Mouse (Mus musculus): Measurements from ENCODE around the gene Pla2g2c. TPM values are rescaled to one million over a fixed set of nuclear protein-coding genes. Genes with fewer than 3 reads are reported as not detected.

Pla2g2c gene
- polyA plus RNA-seq, 1 experiment from 2014 or later: 0.52 TPM

DNA sequence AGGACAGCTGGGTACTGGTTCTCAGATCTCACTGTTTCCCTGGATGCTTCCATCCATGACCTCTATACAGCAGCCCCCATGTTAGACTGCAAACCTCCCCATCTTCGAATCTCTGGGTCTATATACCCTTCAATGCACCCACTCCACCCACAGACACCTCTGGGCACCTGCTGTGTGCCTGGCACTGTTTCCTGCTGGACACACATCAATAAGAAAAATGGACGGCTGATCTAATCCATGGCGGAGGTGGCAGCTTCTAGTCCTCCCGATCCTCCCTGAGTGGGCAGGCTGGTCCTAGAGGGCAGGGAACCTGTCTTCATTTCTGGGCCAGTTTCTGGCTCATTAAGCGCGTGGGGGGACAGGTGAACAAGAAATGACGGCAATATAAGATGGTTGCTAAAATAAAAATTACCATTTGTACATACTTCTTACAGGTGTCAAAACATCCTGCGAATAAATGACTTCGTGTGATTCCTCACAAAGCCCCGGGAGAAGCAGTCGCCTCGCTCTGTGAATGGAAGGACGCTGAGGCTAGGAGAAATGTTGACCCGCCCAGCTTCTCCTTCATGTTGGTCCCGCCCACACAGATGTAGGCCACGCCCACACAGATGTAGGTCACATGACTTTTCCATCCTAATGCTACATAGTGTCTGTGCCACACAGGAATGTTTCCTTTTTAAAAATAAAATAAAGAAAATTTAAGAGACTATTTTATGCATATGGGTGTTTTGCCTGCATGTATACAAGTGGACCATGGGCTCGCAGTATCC lies 13.4 kb upstream of the Pla2g2c start:
- H3K4me1 ChIP-seq: peaks cover 4% of the 10 kb centered on the region; the same call in 1 of the 2 replicates
- no peaks in the 10 kb centered on the region for H3K9me3 ChIP-seq
- 70% methylated on average over 17 of the region's 17 CpGs for WGBS
- no peak for DNase-seq (ENCODE audit: low spot score)
- H3K27ac ChIP-seq (replicated peaks): no peak overlapping the region
- H3K27me3 ChIP-seq (replicated peaks; ENCODE audit: low read depth, poor library complexity, severe bottlenecking): no peaks in the 10 kb centered on the region
- H3K36me3 ChIP-seq (replicated peaks): no peaks in the 10 kb centered on the region
- no peak overlapping the region for H3K4me3 ChIP-seq

GRCm38 (mm10) chr4:138712096-138712495 lies 12.5 kb upstream of the Pla2g2c start:
- no peaks in the 10 kb centered on the region for H3K36me3 ChIP-seq (replicated peaks)
- no peaks in the 10 kb centered on the region for H3K27me3 ChIP-seq (replicated peaks; ENCODE audit: low read depth, poor library complexity, severe bottlenecking)
- 84% methylated on average over 11 of the region's 11 CpGs for WGBS
- DNase-seq (ENCODE audit: low spot score): no peak
- no peak overlapping the region for H3K27ac ChIP-seq (replicated peaks)
- no peak overlapping the region for H3K4me3 ChIP-seq
- H3K4me1 ChIP-seq: peaks cover 4% of the 10 kb centered on the region; the same call in 1 of the 2 replicates
- H3K9me3 ChIP-seq: no peaks in the 10 kb centered on the region

DNA sequence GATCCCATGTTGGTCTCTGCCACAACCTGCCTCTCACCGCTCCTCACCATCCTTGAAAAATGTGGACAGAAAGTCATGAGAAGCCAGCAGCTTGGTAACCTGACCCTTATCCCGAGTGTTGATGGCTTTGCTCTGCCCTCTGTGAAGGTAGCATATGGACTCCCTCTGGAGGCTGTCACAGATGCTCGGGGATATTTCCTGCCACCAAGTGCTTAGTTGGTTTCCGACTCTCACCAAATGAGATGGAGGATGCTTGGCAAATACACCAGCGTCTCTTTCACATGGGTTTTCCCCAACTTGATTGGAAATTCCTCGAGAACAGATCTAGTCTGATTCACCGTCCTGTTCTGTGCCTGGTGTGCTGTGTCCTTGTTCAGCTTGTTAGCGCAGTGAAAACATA lies 12.0 kb upstream of the Pla2g2c start:
- DNase-seq (ENCODE audit: low spot score): no peak
- Histone ChIP-seq H3K4me3 (no peak overlapping the region), H3K27ac (replicated peaks) (no peak overlapping the region), H3K36me3 (replicated peaks) (no peaks in the 10 kb centered on the region), H3K4me1 (peaks cover 4% of the 10 kb centered on the region; the same call in 1 of the 2 replicates), H3K9me3 (no peaks in the 10 kb centered on the region), H3K27me3 (replicated peaks; ENCODE audit: low read depth, poor library complexity, severe bottlenecking) (no peaks in the 10 kb centered on the region)
- WGBS: 80% methylated on average over 8 of the region's 8 CpGs

DNA sequence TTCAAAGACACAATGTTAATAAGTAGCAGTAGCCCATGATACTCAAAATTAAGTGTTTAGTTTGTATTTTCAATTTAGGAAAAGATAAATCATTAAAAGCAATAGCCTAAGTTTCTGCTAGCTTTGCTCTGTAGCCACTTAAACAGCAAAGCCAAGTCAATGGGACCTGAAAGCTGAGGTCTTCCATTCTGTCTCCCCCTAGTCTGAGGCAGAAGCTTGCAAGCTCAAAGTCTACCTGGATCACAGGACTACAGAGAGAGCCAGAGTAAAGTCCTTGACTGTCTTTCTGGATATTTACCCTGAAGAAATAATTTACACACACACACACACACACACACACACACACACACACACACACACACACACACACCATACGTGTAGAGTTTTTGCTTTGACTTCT lies 10.4 kb upstream of the Pla2g2c start:
- Histone ChIP-seq H3K4me3 (no peak overlapping the region), H3K27me3 (replicated peaks; ENCODE audit: low read depth, poor library complexity, severe bottlenecking) (no peaks in the 10 kb centered on the region), H3K27ac (replicated peaks) (no peak overlapping the region), H3K9me3 (no peaks in the 10 kb centered on the region), H3K4me1 (peaks cover 4% of the 10 kb centered on the region; the same call in 1 of the 2 replicates), H3K36me3 (replicated peaks) (no peaks in the 10 kb centered on the region)
- DNase-seq (ENCODE audit: low spot score): no peak
- WGBS: 85% methylated on average over 1 of the region's 1 CpGs

DNA sequence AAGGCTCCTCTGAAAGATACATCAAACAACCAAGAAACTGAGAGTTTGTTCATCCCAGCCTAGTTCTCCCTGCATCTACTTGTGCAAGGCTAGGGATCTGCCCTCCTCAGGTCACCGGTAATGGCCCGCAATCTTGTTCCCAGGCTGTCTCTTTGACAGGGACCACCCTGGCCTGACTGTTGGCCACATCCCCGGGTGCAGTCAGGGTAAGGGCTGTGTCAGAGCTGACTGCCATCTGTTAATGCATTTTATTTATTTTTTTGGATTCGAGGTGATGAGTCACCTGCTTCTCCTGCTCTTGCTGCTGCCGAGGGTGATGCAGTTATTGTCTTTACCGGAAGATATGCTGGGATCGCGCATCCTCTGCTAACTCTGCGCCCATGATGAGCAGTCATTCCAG lies 7.9 kb upstream of the Pla2g2c start:
- DNase-seq (ENCODE audit: low spot score): no peak
- Histone ChIP-seq H3K4me1 (0 out of 2 replicates have a peak, but pooled peaks cover 4% of the 10 kb centered on the region), H3K4me3 (no peak overlapping the region), H3K9me3 (no peaks in the 10 kb centered on the region), H3K36me3 (replicated peaks) (no peaks in the 10 kb centered on the region), H3K27me3 (replicated peaks; ENCODE audit: low read depth, poor library complexity, severe bottlenecking) (no peaks in the 10 kb centered on the region), H3K27ac (replicated peaks) (no peak overlapping the region)
- 91% methylated on average over 9 of the region's 9 CpGs for WGBS

DNA sequence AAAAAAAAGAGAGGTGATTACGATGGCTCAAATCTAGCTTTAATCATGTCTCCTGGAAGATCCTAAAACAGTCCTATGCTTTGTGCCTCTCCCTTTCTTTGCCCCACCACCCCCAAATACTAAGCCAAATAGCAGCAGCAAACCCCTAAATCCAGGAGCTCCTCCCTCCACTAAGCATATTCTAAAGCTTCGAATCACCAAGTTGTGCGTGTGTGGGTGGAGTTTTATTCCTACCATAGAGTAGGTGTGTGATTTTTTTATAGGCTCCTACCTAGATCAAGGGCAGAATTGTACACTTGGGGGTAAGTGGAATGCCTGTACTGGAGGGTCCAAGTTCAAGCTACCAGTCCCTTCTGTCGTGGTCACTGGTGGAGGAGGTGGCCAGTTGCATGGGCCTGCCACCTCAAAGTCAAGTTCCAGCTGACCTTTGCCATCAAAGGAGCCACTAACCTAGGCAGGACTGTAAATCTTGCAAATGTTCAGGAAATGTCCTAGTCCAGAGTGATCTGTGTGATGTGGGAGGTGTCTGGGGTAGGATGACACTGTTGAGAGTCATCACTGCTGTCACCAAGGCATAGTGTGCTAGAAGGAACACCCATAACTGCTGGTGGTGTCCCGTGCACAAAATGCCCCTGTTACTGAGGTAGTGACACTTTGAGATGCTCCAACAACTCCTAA lies 5.9 kb upstream of the Pla2g2c start:
- Histone ChIP-seq H3K4me1 (peaks cover under 1% of the 10 kb centered on the region), H3K36me3 (replicated peaks) (no peaks in the 10 kb centered on the region), H3K27ac (replicated peaks) (no peak overlapping the region), H3K4me3 (no peak overlapping the region), H3K9me3 (no peaks in the 10 kb centered on the region), H3K27me3 (replicated peaks; ENCODE audit: low read depth, poor library complexity, severe bottlenecking) (0 out of 2 replicates have a peak, but pooled peaks cover 4% of the 10 kb centered on the region)
- no peak for DNase-seq (ENCODE audit: low spot score)
- 84% methylated on average over 5 of the region's 5 CpGs for WGBS

- Histone ChIP-seq H3K27me3 (replicated peaks; ENCODE audit: low read depth, poor library complexity, severe bottlenecking) (0 out of 2 replicates have a peak, but pooled peaks cover 4% of the 10 kb centered on the region), H3K36me3 (replicated peaks) (no peaks in the 10 kb centered on the region), H3K9me3 (no peaks in the 10 kb centered on the region), H3K4me3 (no peak overlapping the region), H3K27ac (replicated peaks) (no peak overlapping the region), H3K4me1 (peaks cover 6% of the 10 kb centered on the region)
- DNase-seq (ENCODE audit: low spot score): no peak
- 83% methylated on average over 5 of the region's 5 CpGs for WGBS
Observed at GRCm38 (mm10) chr4:138719264-138719596, 5.4 kb upstream of the Pla2g2c start.

- WGBS: 78% methylated on average over 15 of the region's 15 CpGs
- Histone ChIP-seq H3K9me3 (no peaks in the 10 kb centered on the region), H3K36me3 (replicated peaks) (no peaks in the 10 kb centered on the region), H3K27me3 (replicated peaks; ENCODE audit: low read depth, poor library complexity, severe bottlenecking) (0 out of 2 replicates have a peak, but pooled peaks cover 4% of the 10 kb centered on the region), H3K27ac (replicated peaks) (no peak overlapping the region), H3K4me1 (peaks cover 25% of the 10 kb centered on the region), H3K4me3 (no peak overlapping the region)
- no peak for DNase-seq (ENCODE audit: low spot score)
Observed at GRCm38 (mm10) chr4:138723493-138724281, 905 bp upstream of the Pla2g2c start.

DNA sequence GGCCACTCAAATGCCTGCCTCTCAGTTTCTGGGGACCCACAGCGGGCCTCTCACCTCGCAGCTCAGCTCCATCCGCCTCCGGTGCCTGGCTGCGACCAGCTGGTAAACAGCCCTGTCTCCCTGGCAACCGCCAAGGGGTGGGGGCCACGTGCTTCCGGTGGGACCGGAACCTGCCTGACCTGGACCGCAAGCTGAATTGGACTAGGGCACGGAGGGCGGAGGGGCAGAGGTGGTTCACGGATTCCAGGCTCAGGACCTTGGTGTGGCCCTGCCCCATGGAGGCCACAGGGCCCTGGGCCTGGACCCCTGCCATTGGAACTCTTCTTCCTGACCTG lies 502 bp downstream of the Pla2g2c start:
- Histone ChIP-seq H3K36me3 (replicated peaks) (no peaks in the 10 kb centered on the region), H3K27me3 (replicated peaks; ENCODE audit: low read depth, poor library complexity, severe bottlenecking) (0 out of 2 replicates have a peak, but pooled peaks cover 4% of the 10 kb centered on the region), H3K4me1 (peaks cover 32% of the 10 kb centered on the region), H3K4me3 (peak overlapping the region; percentile 54), H3K9me3 (no peaks in the 10 kb centered on the region), H3K27ac (replicated peaks) (peak overlapping the region; percentile 87)
- DNase-seq (ENCODE audit: low spot score): peak; percentile 90
- 2% methylated on average over 13 of the region's 13 CpGs for WGBS

DNA sequence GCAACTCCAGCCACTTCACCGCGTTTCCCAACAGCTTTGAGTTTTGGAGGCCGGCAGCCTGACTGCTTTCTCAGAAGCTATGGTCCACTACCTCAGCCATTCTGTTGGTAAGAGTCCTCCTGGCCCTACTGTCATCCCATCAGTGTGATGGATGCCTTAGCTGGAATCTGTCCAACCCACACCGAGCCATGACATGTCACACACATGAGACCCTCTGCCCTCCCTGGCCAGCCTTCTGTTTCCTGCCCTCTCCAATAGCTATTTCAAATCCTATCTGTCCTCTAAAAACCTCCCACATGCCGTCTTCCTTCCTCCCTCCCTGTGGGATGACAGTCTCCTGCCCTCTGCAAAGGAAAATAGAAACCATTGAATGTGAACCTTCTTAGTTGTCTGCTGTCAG lies 1.2 kb downstream of the Pla2g2c start:
- peaks cover 32% of the 10 kb centered on the region for H3K4me1 ChIP-seq
- WGBS: 79% methylated on average over 5 of the region's 5 CpGs
- peak overlapping the region; percentile 54; the same call in 1 of the 2 replicates for H3K4me3 ChIP-seq
- no peaks in the 10 kb centered on the region for H3K36me3 ChIP-seq (replicated peaks)
- H3K27me3 ChIP-seq (replicated peaks; ENCODE audit: low read depth, poor library complexity, severe bottlenecking): 0 out of 2 replicates have a peak, but pooled peaks cover 4% of the 10 kb centered on the region
- no peaks in the 10 kb centered on the region for H3K9me3 ChIP-seq
- no peak for DNase-seq (ENCODE audit: low spot score)
- peak overlapping the region; percentile 87 for H3K27ac ChIP-seq (replicated peaks)

DNA sequence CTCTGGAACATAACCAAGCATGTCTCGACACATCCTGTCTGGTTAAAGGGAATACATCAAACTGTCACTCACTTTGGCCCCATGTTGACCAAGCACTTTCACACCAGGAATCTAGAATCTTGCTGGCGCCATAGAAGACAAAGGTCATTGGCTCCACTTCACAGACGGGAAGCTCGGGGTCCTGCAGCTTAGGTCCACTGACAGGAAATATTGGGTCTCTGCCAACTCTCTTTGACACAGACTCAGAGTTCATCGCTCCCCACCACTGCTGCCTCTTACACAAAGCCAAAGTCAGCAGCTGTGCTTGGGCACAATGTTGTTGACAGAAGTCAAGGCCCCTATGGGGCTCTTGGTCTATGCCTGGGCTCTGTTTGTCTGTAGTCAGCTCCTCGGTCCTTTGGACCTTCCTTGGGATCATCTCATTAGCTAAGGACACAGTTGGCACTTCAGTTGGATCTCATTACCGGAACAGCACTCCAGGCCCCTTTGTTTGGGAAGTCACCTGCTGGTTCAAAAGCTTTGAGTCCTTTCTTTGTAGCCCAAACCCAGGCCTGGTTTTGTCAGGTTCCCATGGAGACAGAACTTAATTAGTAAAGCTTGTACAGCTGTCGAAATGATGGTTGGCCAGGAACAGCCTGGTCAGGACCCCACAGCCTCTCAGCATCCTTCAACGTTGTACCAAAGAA lies 4.6 kb downstream of the Pla2g2c start:
- peaks cover 29% of the 10 kb centered on the region for H3K4me1 ChIP-seq
- H3K27ac ChIP-seq (replicated peaks): no peak overlapping the region
- no peak for DNase-seq (ENCODE audit: low spot score)

GRCm38 (mm10) chr4:138734105-138734504 lies 9.5 kb downstream of the Pla2g2c start:
- H3K9me3 ChIP-seq: no peaks in the 10 kb centered on the region
- no peak overlapping the region for H3K27ac ChIP-seq (replicated peaks)
- DNase-seq (ENCODE audit: low spot score): no peak
- H3K36me3 ChIP-seq (replicated peaks): no peaks in the 10 kb centered on the region
- peaks cover 31% of the 10 kb centered on the region for H3K4me1 ChIP-seq
- H3K27me3 ChIP-seq (replicated peaks; ENCODE audit: low read depth, poor library complexity, severe bottlenecking): no peaks in the 10 kb centered on the region
- 70% methylated on average over 7 of the region's 7 CpGs for WGBS
- H3K4me3 ChIP-seq: no peak overlapping the region

More for the DNA sequence above, 4.6 kb downstream of the Pla2g2c start:
- 47% methylated on average over 9 of the region's 9 CpGs for WGBS
- Histone ChIP-seq H3K9me3 (no peaks in the 10 kb centered on the region), H3K4me3 (no peak overlapping the region), H3K36me3 (replicated peaks) (no peaks in the 10 kb centered on the region), H3K27me3 (replicated peaks; ENCODE audit: low read depth, poor library complexity, severe bottlenecking) (no peaks in the 10 kb centered on the region)

All from embryonic facial prominence, embryonic 10.5 days (tissue).